Mouse (Mus musculus): ENCODE results near the gene Rinl.

DNA sequence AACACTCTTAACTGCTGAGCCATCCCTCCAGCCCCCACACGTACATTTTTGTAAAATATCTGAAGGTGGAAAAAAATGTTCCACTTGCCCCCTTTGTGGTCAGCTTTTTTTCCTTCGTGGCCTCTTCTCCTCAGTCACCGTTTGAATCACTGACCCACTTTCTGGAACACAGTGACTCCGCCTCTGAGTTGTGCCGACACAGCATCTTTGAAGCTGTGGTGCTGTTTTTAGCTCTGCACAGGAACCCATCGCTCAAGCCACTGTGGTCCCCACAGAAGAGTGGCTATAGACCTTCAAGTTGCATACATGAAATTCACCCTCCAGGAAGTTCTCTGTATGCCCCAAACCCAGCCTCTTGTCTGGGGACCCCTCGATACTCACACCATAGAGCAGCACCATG lies 7.9 kb upstream of the Rinl start:
- TF ChIP-seq ZC3H11A (IDR thresholded peaks at IDR 0.05; ENCODE audit: borderline replicate concordance, low read depth, low read length) (no peak), ZNF384 (IDR thresholded peaks at IDR 0.05; ENCODE audit: low read depth, low read length) (no peak)
